Mouse (Mus musculus): ENCODE measurements at regions not wholly inside any gene's neighbourhood (a gene's known extent, or its start where the extent isn't known, plus 50 kb on each side); places are given as distances from the start of the nearest gene placed in this dataset.

- no peaks in the 10 kb centered on the region for H3K79me2 ChIP-seq (ENCODE audit: control insufficient read depth, insufficient read depth, low read length, poor library complexity)
- no peak overlapping the region for H3K9ac ChIP-seq (ENCODE audit: control insufficient read depth, low read depth, low read length, poor library complexity, severe bottlenecking)
- no peak overlapping the region for H3K4me3 ChIP-seq (ENCODE audit: control insufficient read depth in 1 of 2, insufficient read depth in 1 of 2, low read depth in 2 of 2, low read length in 2 of 2)
- H3K27me3 ChIP-seq (ENCODE audit: control insufficient read depth in 1 of 2, insufficient read depth in 2 of 2, low read length in 2 of 2), result no peaks in the 10 kb centered on the region
- TF ChIP-seq EP300 (IDR thresholded peaks at IDR 0.05; ENCODE audit: low read depth in 1 of 2, low read length in 2 of 2), result no peak
- no peak for TF ChIP-seq ETS1 (IDR thresholded peaks at IDR 0.05; ENCODE audit: low read depth, low read length)
- no peak for TF ChIP-seq UBTF (IDR thresholded peaks at IDR 0.05; ENCODE audit: borderline replicate concordance, insufficient read depth, low read depth, low read length)
- no peak for TF ChIP-seq ZC3H11A (IDR thresholded peaks at IDR 0.05; ENCODE audit: low read depth, low read length)
- no peak for TF ChIP-seq SIN3A (IDR thresholded peaks at IDR 0.05; ENCODE audit: low read length)
- TF ChIP-seq MYC (IDR thresholded peaks at IDR 0.05; ENCODE audit: low read depth, low read length), result no peak
- no peak for TF ChIP-seq MYB (IDR thresholded peaks at IDR 0.05; ENCODE audit: low read depth, low read length)
- no peak for TF ChIP-seq SMC3 (IDR thresholded peaks at IDR 0.05; ENCODE audit: low read depth, low read length)
- no peak for TF ChIP-seq MXI1 (IDR thresholded peaks at IDR 0.05; ENCODE audit: low read depth, low read length)
- TF ChIP-seq TCF12 (IDR thresholded peaks at IDR 0.05; ENCODE audit: low read depth, low read length), result no peak
- TF ChIP-seq RCOR1 (IDR thresholded peaks at IDR 0.05; ENCODE audit: low read depth, low read length), result no peak
- TF ChIP-seq MAFK (IDR thresholded peaks at IDR 0.05; ENCODE audit: borderline replicate concordance, low read depth, low read length), result no peak
- no peak for TF ChIP-seq JUND (IDR thresholded peaks at IDR 0.05; ENCODE audit: low read depth, low read length)
- no peak for TF ChIP-seq TAL1 (IDR thresholded peaks at IDR 0.05; ENCODE audit: low read length)
- no peak for DNase-seq (ENCODE audit: low read depth, low spot score)
- H3K4me1 ChIP-seq (ENCODE audit: control insufficient read depth in 1 of 2, insufficient read depth in 2 of 2, low read length in 2 of 2), result no peaks in the 10 kb centered on the region
- no peak overlapping the region for H3K27ac ChIP-seq (ENCODE audit: control insufficient read depth, low read depth, low read length)
- no peaks in the 10 kb centered on the region for H3K9me3 ChIP-seq (replicated peaks; ENCODE audit: insufficient read depth, low read length)
- no peaks in the 10 kb centered on the region for H3K36me3 ChIP-seq (ENCODE audit: control insufficient read depth in 1 of 2, insufficient read depth in 2 of 2, low read length in 2 of 2)
Measured at GRCm38 (mm10) chr7:54782604-54783003, 52.7 kb upstream of the Luzp2 start.

- no peaks in the 10 kb centered on the region for H3K4me1 ChIP-seq (ENCODE audit: control insufficient read depth in 1 of 2, insufficient read depth in 2 of 2, low read length in 2 of 2)
- H3K79me2 ChIP-seq (ENCODE audit: control insufficient read depth, insufficient read depth, low read length, poor library complexity), result no peaks in the 10 kb centered on the region
- H3K4me3 ChIP-seq (ENCODE audit: control insufficient read depth in 1 of 2, insufficient read depth in 1 of 2, low read depth in 2 of 2, low read length in 2 of 2), result no peak overlapping the region
- no peak for DNase-seq (ENCODE audit: low read depth, low spot score)
- no peaks in the 10 kb centered on the region for H3K36me3 ChIP-seq (ENCODE audit: control insufficient read depth in 1 of 2, insufficient read depth in 2 of 2, low read length in 2 of 2)
- no peak overlapping the region for H3K9ac ChIP-seq (ENCODE audit: control insufficient read depth, low read depth, low read length, poor library complexity, severe bottlenecking)
- H3K27me3 ChIP-seq (ENCODE audit: control insufficient read depth in 1 of 2, insufficient read depth in 2 of 2, low read length in 2 of 2), result no peaks in the 10 kb centered on the region
- H3K27ac ChIP-seq (ENCODE audit: control insufficient read depth, low read depth, low read length), result no peak overlapping the region
- TF ChIP-seq POLR2AphosphoS2 (IDR thresholded peaks at IDR 0.05; ENCODE audit: low read length), result no peak
- no peak for TF ChIP-seq TCF12 (IDR thresholded peaks at IDR 0.05; ENCODE audit: low read depth, low read length)
- no peak for TF ChIP-seq NELFE (IDR thresholded peaks at IDR 0.05; ENCODE audit: low read depth, low read length)
- TF ChIP-seq SIN3A (IDR thresholded peaks at IDR 0.05; ENCODE audit: low read length), result no peak
- no peak for TF ChIP-seq KAT2A (conservative IDR thresholded peaks at IDR 0.05; ENCODE audit: low read depth, low read length)
- TF ChIP-seq SMC3 (IDR thresholded peaks at IDR 0.05; ENCODE audit: low read depth, low read length), result no peak
- no peak for TF ChIP-seq E2F4 (IDR thresholded peaks at IDR 0.05; ENCODE audit: borderline replicate concordance, low read depth, low read length)
- TF ChIP-seq UBTF (IDR thresholded peaks at IDR 0.05; ENCODE audit: borderline replicate concordance, insufficient read depth, low read depth, low read length), result no peak
- H3K9me3 ChIP-seq (replicated peaks; ENCODE audit: insufficient read depth, low read length), result no peaks in the 10 kb centered on the region
Measured at GRCm38 (mm10) chr7:54783550-54784529, 51.5 kb upstream of the Luzp2 start.

Measured in MEL (cell line).